Mouse (Mus musculus): ENCODE data around the gene Gmcl1. TPM values are rescaled to one million over a fixed set of nuclear protein-coding genes. Genes with fewer than 3 reads are reported as not detected.
A peak's percentile ranks its signal among the peaks of the same experiment; 100 is the strongest.

Gene Gmcl1
- total RNA-seq (2014; fragmentation: Nextera tagmentation): 28.3 and 31.7 TPM in 2 replicates
- 32.0 and 33.9 TPM in 2 replicates for total RNA-seq (2017)

GRCm38 (mm10) chr6:86733183-86733876 is at the start of gene Gmcl1:
Gene Gmcl1 (minus strand): TSS chr6:86733383.
- ATAC-seq (replicated peaks; ENCODE audit: poor library complexity, severe bottlenecking): peak; percentile 88

GRCm38 (mm10) chr6:86782342-86782741 is 49.2 kb upstream of the Gmcl1 start:
- no peak for ATAC-seq (replicated peaks; ENCODE audit: poor library complexity, severe bottlenecking)

GRCm38 (mm10) chr6:86781361-86781957 is 48.3 kb upstream of the Gmcl1 start:
- no peak for ATAC-seq (replicated peaks; ENCODE audit: poor library complexity, severe bottlenecking)

GRCm38 (mm10) chr6:86778910-86779594 is 45.9 kb upstream of the Gmcl1 start:
- peak; percentile 71 for ATAC-seq (replicated peaks; ENCODE audit: poor library complexity, severe bottlenecking)

GRCm38 (mm10) chr6:86777181-86777580 is 44.0 kb upstream of the Gmcl1 start:
- ATAC-seq (replicated peaks; ENCODE audit: poor library complexity, severe bottlenecking): peak; percentile 68

GRCm38 (mm10) chr6:86776706-86777071 is 43.5 kb upstream of the Gmcl1 start:
- no peak for ATAC-seq (replicated peaks; ENCODE audit: poor library complexity, severe bottlenecking)

- ATAC-seq (replicated peaks; ENCODE audit: poor library complexity, severe bottlenecking): no peak
Observed at GRCm38 (mm10) chr6:86776001-86776705, 43.0 kb upstream of the Gmcl1 start.

GRCm38 (mm10) chr6:86774937-86775336 is 41.8 kb upstream of the Gmcl1 start:
- no peak for ATAC-seq (replicated peaks; ENCODE audit: poor library complexity, severe bottlenecking)

GRCm38 (mm10) chr6:86773830-86774229 is 40.6 kb upstream of the Gmcl1 start:
- ATAC-seq (replicated peaks; ENCODE audit: poor library complexity, severe bottlenecking): no peak

- ATAC-seq (replicated peaks; ENCODE audit: poor library complexity, severe bottlenecking): peak; percentile 40; the same call in 1 of the 2 replicates
Observed at GRCm38 (mm10) chr6:86772631-86773030, 39.4 kb upstream of the Gmcl1 start.

GRCm38 (mm10) chr6:86768938-86769337 is 35.8 kb upstream of the Gmcl1 start:
- no peak for ATAC-seq (replicated peaks; ENCODE audit: poor library complexity, severe bottlenecking)

GRCm38 (mm10) chr6:86768186-86768776 is 35.1 kb upstream of the Gmcl1 start:
- ATAC-seq (replicated peaks; ENCODE audit: poor library complexity, severe bottlenecking): no peak

GRCm38 (mm10) chr6:86767465-86767864 is 34.3 kb upstream of the Gmcl1 start:
- no peak for ATAC-seq (replicated peaks; ENCODE audit: poor library complexity, severe bottlenecking)

- no peak for ATAC-seq (replicated peaks; ENCODE audit: poor library complexity, severe bottlenecking)
Observed at GRCm38 (mm10) chr6:86765637-86766059, 32.5 kb upstream of the Gmcl1 start.

GRCm38 (mm10) chr6:86754105-86754863 is 21.1 kb upstream of the Gmcl1 start:
- no peak for ATAC-seq (replicated peaks; ENCODE audit: poor library complexity, severe bottlenecking)

GRCm38 (mm10) chr6:86752843-86753485 is 19.8 kb upstream of the Gmcl1 start:
- ATAC-seq (replicated peaks; ENCODE audit: poor library complexity, severe bottlenecking): no peak

- ATAC-seq (replicated peaks; ENCODE audit: poor library complexity, severe bottlenecking): no peak
Observed at GRCm38 (mm10) chr6:86750961-86751360, 17.8 kb upstream of the Gmcl1 start.

GRCm38 (mm10) chr6:86749817-86750216 is 16.6 kb upstream of the Gmcl1 start:
- no peak for ATAC-seq (replicated peaks; ENCODE audit: poor library complexity, severe bottlenecking)

- ATAC-seq (replicated peaks; ENCODE audit: poor library complexity, severe bottlenecking): 0 out of 2 replicates have a peak, but pooled peaks have one; percentile 40
Observed at GRCm38 (mm10) chr6:86747171-86747570, 14.0 kb upstream of the Gmcl1 start.

Measured in granulocyte monocyte progenitor cell, adult 5-6 weeks (primary cell).